18 mouse cellular contexts compared by ENCODE assay signal in genomic region chr1:103421638-103422001, GRCm38 (mm10).
"Had no signal": no experiment of that assay in that cellular context is flagged by ENCODE, and none has a peak within 500 bp of the region (broad histone marks: within the 10 kb centered on the region; RNA-seq: fewer than 3 reads in every experiment).

No protein-coding gene starts in this region.

- H3K27me3 ChIP-seq: midbrain, embryonic 13.5 days; midbrain, embryonic 15.5 days; neural tube, embryonic 13.5 days; neural tube, embryonic 15.5 days had no signal

- ATAC-seq: midbrain, embryonic 13.5 days; midbrain, embryonic 15.5 days had no signal

- H3K36me3 ChIP-seq: midbrain, embryonic 10.5 days; midbrain, embryonic 13.5 days; midbrain, embryonic 15.5 days; neural tube, embryonic 13.5 days; neural tube, embryonic 15.5 days had no signal

- H3K4me3 ChIP-seq: midbrain, embryonic 10.5 days; midbrain, embryonic 13.5 days; midbrain, embryonic 15.5 days; myocyte; neural tube, embryonic 13.5 days; neural tube, embryonic 15.5 days had no signal

- H3K27ac ChIP-seq: midbrain, embryonic 10.5 days; midbrain, embryonic 13.5 days; midbrain, embryonic 15.5 days; neural tube, embryonic 13.5 days; neural tube, embryonic 15.5 days had no signal

- H3K4me1 ChIP-seq: midbrain, embryonic 10.5 days; midbrain, embryonic 13.5 days; midbrain, embryonic 15.5 days; neural tube, embryonic 13.5 days; neural tube, embryonic 15.5 days had no signal

- H3K4me2 ChIP-seq: lung, embryonic 14.5 days; midbrain, embryonic 13.5 days; midbrain, embryonic 15.5 days; neural tube, embryonic 13.5 days; neural tube, embryonic 15.5 days had no signal

- H3K9me3 ChIP-seq: midbrain, embryonic 10.5 days; midbrain, embryonic 13.5 days; midbrain, embryonic 15.5 days; neural tube, embryonic 13.5 days; neural tube, embryonic 15.5 days had no signal

- H3K9ac ChIP-seq: lung, embryonic 14.5 days; midbrain, embryonic 13.5 days; midbrain, embryonic 15.5 days; neural tube, embryonic 13.5 days; neural tube, embryonic 15.5 days had no signal

- DNase-seq: lung, adult 18-20 months; lung, embryonic 14.5 days; lung, postnatal 10 days; lung, postnatal 4 days; retina, postnatal 1 day; right cerebral cortex, adult 18-20 months; right cerebral cortex, postnatal 25 days; right cerebral cortex, postnatal 4 days; spleen, adult 18-20 months; thymus, adult 18-20 months; thymus, postnatal 14 days; thymus, postnatal 36 days had no signal
